Comparison of ENCODE assay signal across 13 mouse cellular contexts in the genomic region with DNA sequence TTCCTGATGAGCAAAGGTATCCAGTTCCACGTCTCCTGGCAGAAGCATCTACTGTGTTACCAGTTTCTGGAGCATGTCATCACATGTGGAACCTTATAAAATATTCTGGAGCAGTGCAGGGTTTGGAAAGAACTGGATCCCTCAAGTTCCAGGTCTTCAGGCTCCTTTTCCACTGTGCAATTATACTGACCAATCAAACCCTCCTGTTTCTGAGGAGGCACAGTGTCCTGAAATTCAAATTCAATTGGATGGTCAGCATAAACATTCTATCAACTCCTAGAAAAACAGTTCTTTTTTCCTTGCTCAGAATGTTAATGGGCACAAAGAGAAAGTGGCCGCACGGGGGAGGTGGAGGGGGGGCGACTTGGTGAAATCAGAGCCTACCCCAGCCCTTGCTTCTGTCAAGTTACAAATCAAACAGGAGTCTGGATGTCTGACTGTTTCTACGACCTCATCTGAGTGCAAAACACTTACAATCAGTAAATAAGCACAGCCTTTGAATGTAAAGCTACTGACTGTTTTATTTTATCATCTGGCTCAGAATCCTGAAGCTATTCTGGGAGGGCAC.
DNase-seq lines count a peak whose midpoint lies in the region; ATAC-seq lines count a peak whose summit lies in the region.
"Had no signal": no experiment of that assay in that cellular context is flagged by ENCODE, and none has a peak within 500 bp of the region (broad histone marks: within the 10 kb centered on the region; RNA-seq: fewer than 3 reads in every experiment).

No protein-coding gene starts in this region.

- no peaks in the 10 kb centered on the region for H3K9me3 ChIP-seq in kidney, embryonic 16.5 days (ENCODE audit: low read length)
- no peaks in the 10 kb centered on the region for H3K9me3 ChIP-seq in embryonic facial prominence, embryonic 13.5 days
- no peaks in the 10 kb centered on the region for H3K9me3 ChIP-seq in limb, embryonic 15.5 days

- peak; percentile 85; the same call in 1 of the 2 replicates for ATAC-seq in kidney, embryonic 16.5 days (ENCODE audit: low FRiP score, low TSS enrichment)
- ATAC-seq in embryonic facial prominence, embryonic 13.5 days (ENCODE audit: insufficient number of reproducible peaks, insufficient read depth, low FRiP score, low TSS enrichment, low read depth), result no peak
- no peak for ATAC-seq in limb, embryonic 15.5 days (ENCODE audit: insufficient number of reproducible peaks, low FRiP score, low TSS enrichment, low read depth)
- ATAC-seq: forebrain, embryonic 16.5 days; Patski had no signal

- no peak overlapping the region; the same call in 1 of the 2 replicates for H3K9ac ChIP-seq in kidney, embryonic 16.5 days (replicated peaks; ENCODE audit: low read length)
- no peak overlapping the region for H3K9ac ChIP-seq in embryonic facial prominence, embryonic 13.5 days
- no peak overlapping the region for H3K9ac ChIP-seq in limb, embryonic 15.5 days
- H3K9ac ChIP-seq: hindbrain, embryonic 14.5 days had no signal

- H3K36me3 ChIP-seq in kidney, embryonic 16.5 days (ENCODE audit: insufficient read depth, low read length), result no peaks in the 10 kb centered on the region
- no peaks in the 10 kb centered on the region for H3K36me3 ChIP-seq in embryonic facial prominence, embryonic 13.5 days
- no peaks in the 10 kb centered on the region for H3K36me3 ChIP-seq in limb, embryonic 15.5 days

- no peaks in the 10 kb centered on the region for H3K27me3 ChIP-seq in kidney, embryonic 16.5 days (ENCODE audit: insufficient read depth, low read length)
- H3K27me3 ChIP-seq in embryonic facial prominence, embryonic 13.5 days, result no peaks in the 10 kb centered on the region
- no peaks in the 10 kb centered on the region for H3K27me3 ChIP-seq in limb, embryonic 15.5 days
- H3K27me3 ChIP-seq: Patski had no signal

- no peak for DNase-seq in kidney, adult 11 months
- peak; percentile 45 for DNase-seq in embryo, embryonic 11 days
- DNase-seq in spleen, postnatal 10 days (ENCODE audit: low spot score in 2 of 2), result no peak
- no peak for DNase-seq in adrenal gland, adult 2 months
- DNase-seq: adrenal gland, postnatal 36 days; cerebellum, adult 11 months; right cerebral cortex, postnatal 25 days had no signal

- H3K27ac ChIP-seq in kidney, embryonic 16.5 days (ENCODE audit: low read length), result peak overlapping the region; percentile 79
- peak overlapping the region; percentile 64 for H3K27ac ChIP-seq in embryonic facial prominence, embryonic 13.5 days
- H3K27ac ChIP-seq in limb, embryonic 15.5 days, result peak overlapping the region; percentile 81
- H3K27ac ChIP-seq: hindbrain, embryonic 14.5 days had no signal

- peaks cover 23% of the 10 kb centered on the region for H3K4me1 ChIP-seq in kidney, embryonic 16.5 days (ENCODE audit: insufficient read depth, low read length)
- peaks cover 35% of the 10 kb centered on the region for H3K4me1 ChIP-seq in embryonic facial prominence, embryonic 13.5 days
- peaks cover 23% of the 10 kb centered on the region for H3K4me1 ChIP-seq in limb, embryonic 15.5 days

- 14% methylated on average over 5 of the region's 5 CpGs for WGBS in kidney, embryonic 16.5 days
- WGBS in embryonic facial prominence, embryonic 13.5 days, result 19% methylated on average over 5 of the region's 5 CpGs
- 11% methylated on average over 5 of the region's 5 CpGs for WGBS in limb, embryonic 15.5 days

- H3K4me2 ChIP-seq in kidney, embryonic 16.5 days (replicated peaks; ENCODE audit: low read depth, low read length), result peak overlapping the region; percentile 11
- 0 out of 2 replicates have a peak overlapping the region, but pooled peaks have one; percentile 1 for H3K4me2 ChIP-seq in embryonic facial prominence, embryonic 13.5 days
- no peak overlapping the region for H3K4me2 ChIP-seq in limb, embryonic 15.5 days
- H3K4me2 ChIP-seq: hindbrain, embryonic 14.5 days had no signal

- H3K4me3 ChIP-seq in kidney, embryonic 16.5 days (ENCODE audit: low read length), result no peak overlapping the region
- H3K4me3 ChIP-seq in embryonic facial prominence, embryonic 13.5 days, result no peak overlapping the region
- no peak overlapping the region for H3K4me3 ChIP-seq in limb, embryonic 15.5 days
